Mouse (Mus musculus): ENCODE measurements at regions not wholly inside any gene's neighbourhood (a gene's known extent, or its start where the extent isn't known, plus 50 kb on each side); places are given as distances from the start of the nearest gene placed in this dataset.

DNA sequence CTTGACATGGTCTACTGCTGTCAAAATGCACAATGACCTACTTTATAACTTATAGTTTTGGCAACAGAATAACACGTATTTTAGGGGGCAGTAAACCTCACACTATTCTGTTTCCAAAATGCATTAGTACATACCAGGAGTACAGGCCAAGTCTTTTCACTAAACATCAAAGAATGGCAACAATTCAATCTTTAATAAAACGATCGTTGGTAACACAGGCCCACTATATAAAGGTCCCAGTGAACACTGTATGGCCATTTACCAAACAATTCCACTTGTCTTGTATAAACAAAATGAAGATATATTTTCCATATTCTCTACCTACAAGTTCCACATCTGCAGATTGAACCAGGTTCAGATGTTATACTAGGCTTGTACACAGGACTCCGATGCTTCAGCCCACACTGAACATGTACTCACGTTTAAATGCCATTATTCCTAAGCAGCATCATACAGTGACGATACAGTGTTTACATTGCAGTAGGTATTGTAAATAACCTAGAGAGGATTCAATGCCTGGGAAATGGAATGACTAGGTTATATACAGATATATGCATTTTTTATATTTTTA, 78.3 kb upstream of the Gimd1 start:
- no peaks in the 10 kb centered on the region for H3K27me3 ChIP-seq (ENCODE audit: control insufficient read depth, insufficient read depth, low read length, poor library complexity, severe bottlenecking)
- no peak for DNase-seq (ENCODE audit: low read depth, low spot score)
- no peaks in the 10 kb centered on the region for H3K36me3 ChIP-seq (ENCODE audit: control insufficient read depth, insufficient read depth, low read length, poor library complexity, severe bottlenecking)

DNA sequence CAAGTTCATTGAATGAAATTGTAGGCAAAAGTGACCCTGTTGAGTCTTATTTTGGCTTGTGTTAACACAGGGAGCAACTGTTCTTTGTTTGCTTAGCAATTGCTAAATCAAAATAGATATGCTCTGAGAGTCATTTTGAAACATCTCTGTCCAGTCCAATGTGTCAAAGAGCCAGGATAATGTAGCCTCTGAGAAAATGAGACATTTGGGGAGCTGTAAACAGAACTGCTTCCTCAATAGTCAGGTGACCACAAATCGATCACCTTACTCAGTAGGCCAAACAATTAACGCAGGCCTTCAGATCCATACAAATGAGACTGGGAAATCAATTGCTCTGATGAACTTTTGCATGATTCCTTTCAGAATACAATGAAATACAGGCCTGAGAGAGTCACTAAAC, 63.9 kb upstream of the Gimd1 start:
- H3K27me3 ChIP-seq (ENCODE audit: control insufficient read depth, insufficient read depth, low read length, poor library complexity, severe bottlenecking), result no peaks in the 10 kb centered on the region
- no peaks in the 10 kb centered on the region for H3K36me3 ChIP-seq (ENCODE audit: control insufficient read depth, insufficient read depth, low read length, poor library complexity, severe bottlenecking)
- DNase-seq (ENCODE audit: low read depth, low spot score), result no peak

DNA sequence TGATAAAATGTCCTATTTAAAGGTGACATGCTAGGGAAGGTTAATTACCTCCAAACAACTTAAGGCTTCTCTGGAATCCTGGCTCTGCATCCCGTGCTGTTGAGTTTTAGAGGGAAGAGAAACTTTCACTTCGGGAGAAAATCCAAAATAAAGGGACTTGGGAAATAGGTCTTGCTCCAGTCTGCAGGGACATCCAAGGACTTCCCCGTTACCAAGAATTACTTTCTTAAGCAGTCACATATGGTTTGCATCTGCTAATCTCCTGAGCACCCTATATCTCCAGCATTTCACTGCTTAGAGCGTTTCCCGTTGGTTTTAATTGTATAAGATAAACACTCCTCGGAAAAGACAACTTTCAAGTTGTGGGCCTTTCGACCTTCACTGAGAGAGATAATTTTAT, 63.3 kb upstream of the Gimd1 start:
- Histone ChIP-seq H3K36me3 (ENCODE audit: control insufficient read depth, insufficient read depth, low read length, poor library complexity, severe bottlenecking) (no peaks in the 10 kb centered on the region), H3K27me3 (ENCODE audit: control insufficient read depth, insufficient read depth, low read length, poor library complexity, severe bottlenecking) (no peaks in the 10 kb centered on the region)
- DNase-seq (ENCODE audit: low read depth, low spot score), result no peak
